Mouse (Mus musculus) naive thymus-derived CD4-positive, alpha-beta T cell, adult 2 months (primary cell): Measurements from ENCODE around the gene Pde4d.

Experiments
- DNase-seq: peaks from one replicate; pipeline ENCODE4 v3.0.0-alpha.2; 2011; ENCODE audit warnings: low read depth

Pde4d gene

DNA sequence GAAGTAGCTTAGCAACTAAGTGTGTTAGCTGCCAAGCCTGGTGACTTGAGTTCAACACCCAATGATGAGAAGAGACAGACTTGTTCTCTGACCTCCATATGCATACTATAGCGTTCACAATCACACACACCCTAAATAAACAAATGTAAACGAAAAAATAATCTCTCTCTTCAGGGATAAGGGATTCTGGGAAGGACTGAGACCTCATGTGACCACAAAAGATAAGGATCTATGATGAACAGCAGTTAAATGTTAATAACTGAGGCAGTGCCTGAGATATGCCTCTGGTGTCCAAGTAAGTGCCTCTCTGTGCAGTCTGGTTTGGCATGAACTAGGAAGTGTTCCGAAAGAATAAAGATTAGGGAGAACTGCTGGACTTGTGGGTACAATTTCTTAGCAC, 1243.1 kb downstream of the Pde4d start:
- no peak for DNase-seq

GRCm38 (mm10) chr13:109693769-109694168, 1244.0 kb downstream of the Pde4d start:
- no peak for DNase-seq

DNA sequence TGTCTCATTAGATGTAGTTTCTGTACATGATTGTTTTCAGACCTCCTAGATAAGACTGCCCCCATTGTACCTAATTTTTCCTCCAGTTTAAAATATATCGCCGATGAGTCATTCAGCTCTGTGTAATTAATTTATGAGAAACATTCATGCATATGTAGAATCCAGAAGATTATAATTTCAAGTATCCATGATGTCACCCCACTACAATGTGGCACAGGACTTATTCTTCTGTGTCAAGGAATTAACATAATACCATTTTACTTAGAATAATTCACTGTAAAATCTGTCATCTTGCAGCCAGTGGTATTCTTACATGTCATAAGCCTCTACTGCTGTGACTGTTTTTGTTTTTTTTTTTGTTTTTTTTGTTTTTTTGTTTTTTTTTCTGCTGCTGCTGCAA, 1244.5 kb downstream of the Pde4d start:
- DNase-seq, result no peak

DNA sequence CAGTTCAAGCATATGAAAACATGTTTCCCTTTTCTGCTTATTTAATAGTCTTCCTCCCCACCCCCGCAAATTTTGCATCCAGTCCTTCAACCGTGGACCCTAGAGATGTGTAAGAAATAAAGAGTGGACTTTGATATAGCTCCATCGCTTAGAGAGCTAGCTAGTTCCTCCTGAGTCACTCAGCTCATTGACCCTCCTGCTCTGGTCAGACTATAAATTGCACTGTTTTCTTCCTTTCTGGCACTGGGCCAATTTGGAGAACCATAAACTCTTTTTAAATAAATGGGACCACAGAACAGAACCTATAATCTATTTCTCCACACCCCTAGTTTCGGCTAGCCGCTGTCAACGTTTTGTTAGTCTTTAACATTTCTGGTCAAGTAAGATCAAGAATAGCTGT, 1245.3 kb downstream of the Pde4d start:
- no peak for DNase-seq

DNA sequence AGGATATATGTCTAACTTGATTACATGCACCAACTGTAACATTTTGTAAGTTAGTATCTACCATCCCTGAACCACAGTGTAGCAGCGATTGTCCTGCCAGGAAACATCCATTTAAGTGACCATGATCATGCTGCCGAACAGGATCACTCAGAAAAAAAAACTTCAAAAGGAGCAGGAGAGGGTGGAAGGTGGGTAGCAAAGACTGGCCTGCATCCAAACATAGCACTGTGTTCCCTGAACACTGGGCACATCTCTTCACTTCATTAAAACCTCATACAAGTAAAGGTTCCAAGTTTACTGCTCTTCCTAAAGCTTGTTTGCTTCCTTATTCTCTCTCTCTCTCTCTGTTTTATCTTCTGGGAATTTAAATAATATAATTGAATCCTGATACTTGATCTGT, 1256.4 kb downstream of the Pde4d start:
- DNase-seq, result no peak

- DNase-seq, result no peak
Measured at GRCm38 (mm10) chr13:109706579-109706978, 1256.8 kb downstream of the Pde4d start.

- no peak for DNase-seq
Measured at GRCm38 (mm10) chr13:109707154-109707553, 1257.4 kb downstream of the Pde4d start.

DNA sequence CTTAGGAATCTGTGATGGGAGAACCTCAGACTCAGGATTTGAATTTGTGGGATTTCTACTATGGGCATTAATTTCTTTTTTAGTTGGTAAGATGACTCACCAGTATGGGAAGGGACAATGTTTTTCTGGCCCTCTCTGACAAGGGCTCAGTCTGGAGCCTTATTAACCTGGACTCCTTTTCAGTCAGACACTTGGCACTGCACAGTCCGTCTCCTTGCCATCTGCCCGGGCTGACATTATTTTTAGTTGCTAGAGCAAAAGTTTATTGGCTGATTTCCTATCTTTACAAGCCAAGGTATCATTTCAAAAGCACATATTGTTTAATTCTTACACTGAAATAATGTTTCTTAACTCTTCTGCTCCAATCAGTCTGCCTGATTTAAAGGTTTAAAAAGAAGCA, 1258.6 kb downstream of the Pde4d start:
- no peak for DNase-seq

GRCm38 (mm10) chr13:109714581-109714980, 1264.8 kb downstream of the Pde4d start:
- DNase-seq, result no peak

- no peak for DNase-seq
Measured at GRCm38 (mm10) chr13:109715321-109715720, 1265.6 kb downstream of the Pde4d start.

DNA sequence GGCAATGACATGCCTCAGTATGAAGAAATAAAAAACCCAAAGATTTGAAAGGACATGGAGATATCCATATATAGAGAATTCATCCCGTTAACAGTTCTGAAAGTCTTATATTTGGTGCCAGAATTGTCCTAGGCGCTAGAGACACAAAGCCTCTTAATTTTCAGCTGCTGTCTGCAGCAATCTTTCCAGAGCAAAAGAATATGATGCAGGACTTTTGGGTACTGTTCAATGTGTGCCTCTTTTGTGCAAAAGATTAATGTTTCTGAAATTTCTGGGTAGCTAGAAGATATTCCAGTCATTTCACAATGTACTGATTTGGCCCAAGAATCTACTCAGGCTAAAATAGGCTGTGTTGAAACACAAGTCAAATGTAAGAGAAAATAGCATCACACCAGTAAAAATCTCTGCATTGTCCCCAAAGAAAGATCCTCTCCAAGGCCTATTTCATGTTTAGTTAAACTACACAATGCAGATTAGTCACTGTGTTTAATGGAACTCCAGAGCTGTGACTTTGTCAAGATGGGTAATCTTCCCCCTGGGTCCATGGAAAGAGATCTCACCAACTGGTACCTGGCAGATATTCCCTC, 1270.5 kb downstream of the Pde4d start:
- no peak for DNase-seq

DNA sequence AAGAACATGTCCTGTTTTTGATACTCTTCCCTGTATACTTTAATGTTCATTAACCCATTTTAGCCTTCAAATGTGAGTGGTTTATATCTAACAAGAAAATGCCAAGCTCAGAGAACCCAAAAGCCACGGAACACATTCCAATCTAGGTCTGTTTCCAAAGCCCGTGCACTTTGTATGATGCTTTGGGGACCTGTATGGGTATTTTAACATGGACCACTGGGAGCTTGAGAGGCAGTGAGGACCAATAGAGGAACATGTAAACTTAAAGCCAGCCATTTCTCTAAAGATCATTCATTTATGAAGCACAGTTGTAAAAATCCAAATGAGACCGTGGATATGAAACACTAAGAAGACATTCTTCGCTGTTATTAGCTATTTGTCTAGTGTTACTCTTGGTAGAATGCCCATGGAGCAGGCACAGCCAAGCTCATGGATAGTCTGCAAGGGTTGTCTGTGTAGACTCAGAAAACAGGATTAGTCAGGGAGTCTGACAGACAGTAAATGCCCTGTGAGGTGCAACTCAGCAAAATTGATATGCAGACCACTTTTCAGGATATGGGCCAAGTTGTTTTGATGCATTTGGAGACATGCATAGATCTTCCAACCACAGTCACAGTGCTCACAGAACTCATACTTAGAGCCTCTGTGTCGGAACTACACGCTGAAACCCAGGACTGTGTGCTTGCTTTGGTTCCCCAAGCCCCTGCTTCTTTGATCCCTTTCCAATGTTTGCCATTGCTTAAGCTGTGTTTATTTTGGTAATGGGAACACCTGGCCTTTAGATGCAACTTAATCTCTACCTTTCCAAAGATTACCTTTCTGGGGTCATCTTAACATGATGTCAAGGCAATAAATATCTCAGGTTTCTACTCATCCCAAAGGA, 1272.7 kb downstream of the Pde4d start:
- no peak for DNase-seq

DNA sequence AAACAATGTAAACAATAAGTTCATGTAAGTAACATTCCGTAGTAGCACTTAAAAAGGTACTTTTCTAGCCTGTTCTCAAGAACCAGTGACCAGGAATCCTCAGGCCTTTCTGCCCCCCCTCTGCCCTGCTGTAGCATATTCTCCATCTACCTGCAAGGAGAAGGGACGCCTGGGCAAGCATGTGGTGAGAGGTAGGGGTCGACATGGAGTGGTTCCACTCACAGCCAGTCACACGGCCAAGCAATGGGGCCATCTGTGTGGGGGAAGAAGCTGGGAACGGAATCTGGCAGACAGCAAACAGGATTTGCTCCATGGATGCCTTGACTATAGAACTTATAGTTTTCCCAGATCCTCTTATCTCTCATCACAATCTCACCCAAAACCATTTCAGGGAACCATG, 1277.6 kb downstream of the Pde4d start:
- no peak for DNase-seq

- no peak for DNase-seq
Measured at GRCm38 (mm10) chr13:109729612-109730011, 1279.9 kb downstream of the Pde4d start.

GRCm38 (mm10) chr13:109732655-109733376, 1283.1 kb downstream of the Pde4d start:
- no peak for DNase-seq

DNA sequence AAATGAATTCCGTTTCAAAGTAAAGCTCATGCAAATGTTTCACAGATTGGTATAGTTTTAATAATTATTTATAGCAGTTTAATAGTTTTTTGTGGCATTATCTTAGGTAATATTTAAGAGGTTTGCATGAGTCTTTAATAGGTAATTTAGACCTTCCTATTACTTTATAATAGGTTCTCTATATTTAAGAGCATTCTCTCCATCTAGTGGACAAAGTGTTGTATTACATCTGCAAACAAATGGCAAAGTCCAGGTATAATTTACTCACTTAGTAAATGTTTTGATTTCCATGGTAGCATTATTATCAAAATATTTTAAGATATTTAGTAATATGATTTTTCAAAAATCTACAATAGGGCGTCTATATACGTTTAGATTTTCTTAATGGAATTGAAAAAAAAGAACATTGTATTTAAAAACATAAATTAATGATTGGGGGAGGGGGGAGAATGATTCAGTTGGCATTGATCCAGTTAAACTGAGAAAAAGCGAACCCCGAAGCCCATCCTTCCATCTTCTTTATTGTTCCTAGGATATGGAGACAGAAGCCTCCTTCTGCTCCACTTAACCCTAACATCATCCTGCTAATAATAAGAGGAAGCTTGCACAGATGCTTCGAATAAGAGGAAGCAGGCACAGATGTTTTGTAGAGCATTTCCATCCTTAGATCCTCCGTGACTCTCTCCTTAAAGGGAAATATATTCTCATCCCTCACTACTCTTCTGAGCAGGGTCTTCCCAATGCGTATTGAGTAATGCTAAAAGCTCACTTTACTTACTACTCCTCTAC, 1286.7 kb downstream of the Pde4d start:
- peak; percentile 54 for DNase-seq

DNA sequence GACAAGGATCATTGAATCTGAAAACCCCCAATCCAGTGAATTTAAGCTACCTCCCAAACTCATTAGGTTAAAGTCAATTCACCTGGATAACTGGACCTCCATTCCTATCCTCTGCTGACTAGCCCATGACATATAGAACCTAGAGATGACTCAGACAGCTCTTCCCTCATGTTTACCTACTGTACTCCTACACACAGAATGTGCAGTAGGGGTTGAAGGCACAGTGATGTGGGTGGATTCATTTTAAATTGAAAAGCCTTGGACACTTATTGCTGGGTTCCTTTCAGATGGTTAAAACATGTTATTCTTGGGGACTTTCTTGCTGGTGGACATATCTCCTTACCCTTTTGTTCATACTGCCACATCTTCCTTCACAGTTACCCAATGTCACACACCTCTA, 1296.7 kb downstream of the Pde4d start:
- no peak for DNase-seq

DNA sequence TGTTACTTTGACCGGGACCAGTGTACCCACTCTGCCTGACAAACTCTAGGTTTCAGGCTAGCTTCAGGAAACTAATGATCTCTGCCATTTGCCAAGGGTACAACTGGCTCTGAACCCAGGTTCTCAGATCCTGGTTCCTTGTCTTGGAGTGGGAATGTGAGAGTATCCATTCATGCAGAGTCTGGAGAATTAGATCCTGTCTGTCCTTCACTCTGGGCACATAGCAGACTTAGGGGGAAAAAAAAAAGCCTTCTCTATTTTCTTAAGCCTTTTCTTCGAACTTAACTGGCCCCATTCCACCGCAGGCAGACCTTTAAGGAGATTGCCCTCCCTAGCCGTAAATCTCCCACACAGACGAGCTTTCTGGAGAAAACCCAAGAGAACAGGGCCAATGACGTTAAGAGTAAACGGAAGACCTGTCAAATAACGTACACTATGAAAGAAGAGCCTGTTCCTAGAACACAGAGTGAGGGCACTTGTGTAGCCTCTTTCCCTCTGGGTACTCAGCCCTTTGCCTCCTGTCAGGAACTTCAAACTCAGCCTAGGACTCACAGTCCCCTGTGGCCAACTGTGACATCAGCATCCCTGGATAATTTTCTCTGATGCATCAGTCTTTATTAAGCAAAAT, 1302.6 kb downstream of the Pde4d start:
- DNase-seq, result no peak

GRCm38 (mm10) chr13:109756854-109757253, 1307.1 kb downstream of the Pde4d start:
- no peak for DNase-seq

DNA sequence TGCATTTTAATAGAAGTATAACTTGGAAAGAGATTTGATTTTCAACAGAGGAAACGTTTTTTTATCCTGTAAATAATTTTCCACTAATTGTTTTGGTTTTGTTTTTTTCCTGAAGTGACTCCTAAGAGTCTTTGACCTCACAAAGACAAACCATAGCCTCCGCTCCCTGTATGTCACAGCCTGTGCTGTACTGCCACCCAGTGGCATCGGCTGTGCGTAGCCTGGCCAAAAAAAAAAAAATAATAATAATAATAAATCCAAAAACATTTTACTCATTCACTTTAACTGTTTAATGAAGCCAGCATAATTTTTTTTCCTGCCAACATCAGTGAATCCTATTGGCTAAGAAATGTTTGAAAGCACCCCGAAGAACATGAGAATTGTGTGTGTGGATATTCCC, 1309.5 kb downstream of the Pde4d start:
- DNase-seq, result no peak

DNA sequence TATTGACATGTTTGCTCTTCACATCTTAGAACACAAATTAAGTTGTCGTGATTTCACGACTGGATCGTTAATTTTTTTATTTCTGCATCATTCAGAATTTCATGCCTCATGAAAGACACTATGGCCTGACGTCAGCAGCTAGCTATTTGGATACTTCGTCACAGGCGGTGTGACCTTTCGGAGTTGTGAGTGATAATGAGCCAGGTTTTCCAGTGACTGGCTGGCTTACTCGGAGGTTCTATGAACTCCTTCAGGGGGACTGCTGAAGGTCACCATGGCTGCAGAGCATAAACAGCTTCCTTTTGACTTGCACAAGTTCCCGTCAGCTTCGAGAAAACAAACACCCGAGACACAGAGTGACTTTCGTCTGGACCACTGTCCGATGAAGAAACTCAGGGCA, 1311.3 kb downstream of the Pde4d start:
- no peak for DNase-seq

- DNase-seq, result no peak
Measured at GRCm38 (mm10) chr13:109774791-109775190, 1325.0 kb downstream of the Pde4d start.
